Mouse (Mus musculus) brown adipose tissue, adult 24 weeks (tissue): Measurements from ENCODE around the gene Kmt5b. TPM values are rescaled to one million over a fixed set of nuclear protein-coding genes. Genes with fewer than 3 reads are reported as not detected.

ENCODE experiments used
- H3K27ac ChIP-seq: fragments of 200-500 bp; replicated peaks from 2 replicates; pipeline ENCODE4 v1.5.1; 2012; ENCODE audit warnings: low read depth, mild to moderate bottlenecking, low read length
- H3K4me1 ChIP-seq: fragments of 200-500 bp; 2 replicates; pipeline ENCODE4 v1.6.1; 2012; ENCODE audit warnings: low read length, mixed read lengths; ENCODE audit not compliant: control insufficient read depth, insufficient read depth, insufficient read length
- H3K4me3 ChIP-seq: fragments of 200-500 bp; 2 replicates; pipeline ENCODE4 v1.5.1; 2012; ENCODE audit warnings: low read depth, mild to moderate bottlenecking, low read length, moderate library complexity; ENCODE audit not compliant: insufficient read depth
- polyA plus RNA-seq: library from polyadenylated mRNA; stranded (reverse); fragments of >200 nt; gene quantifications from 2 replicates; pipeline ENCODE4 v1.2.4, GENCODE M21; 2012; ENCODE audit not compliant: missing spikeins, insufficient read depth, insufficient read length

Kmt5b gene
- polyA plus RNA-seq, 1 experiment = 20.4 TPM

DNA sequence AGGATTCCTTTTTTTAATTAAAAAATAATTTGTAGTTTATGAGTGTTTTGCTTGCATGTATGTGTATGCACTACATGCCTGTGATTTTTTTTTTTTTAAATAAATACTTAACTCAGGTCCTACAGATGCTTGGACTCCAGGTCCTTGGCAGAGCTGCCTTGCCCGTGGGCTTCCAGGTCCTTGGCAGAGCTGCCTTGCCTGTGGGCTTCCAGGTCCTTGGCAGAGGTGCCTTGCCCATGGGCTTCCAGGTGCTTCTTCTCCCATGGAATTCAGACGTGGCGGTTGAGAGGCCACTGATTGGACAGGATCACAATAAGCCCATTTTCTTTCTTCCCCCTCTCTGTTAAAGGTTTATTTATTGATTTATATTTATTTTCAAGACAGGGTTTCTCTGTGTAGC is 90.0 kb downstream of the Kmt5b start:
- H3K4me1 ChIP-seq = peaks cover 3% of the 10 kb centered on the region; the same call in 1 of the 2 replicates
- H3K27ac ChIP-seq = no peak overlapping the region

DNA sequence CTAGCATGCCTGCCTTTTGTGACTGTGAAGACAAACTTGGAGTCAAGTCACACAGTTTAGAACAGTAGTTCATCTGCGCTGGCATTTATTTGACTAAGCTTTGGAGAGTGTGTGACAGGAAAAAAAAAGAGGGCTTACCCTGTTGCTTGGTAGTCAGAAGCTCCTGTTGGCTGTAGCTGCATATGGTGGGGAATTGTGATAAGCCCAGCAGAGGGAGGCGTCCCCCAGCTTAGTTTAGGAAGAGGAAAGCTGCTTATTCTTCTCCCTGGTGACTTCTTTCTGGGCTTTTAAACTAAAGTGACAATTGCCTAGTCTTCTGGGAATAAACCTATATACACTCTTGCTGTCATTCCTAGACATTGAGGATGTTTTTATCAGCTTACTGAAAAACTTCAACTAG is 95.5 kb downstream of the Kmt5b start:
- Histone ChIP-seq H3K4me3 (no peak overlapping the region), H3K27ac (no peak overlapping the region), H3K4me1 (no peaks in the 10 kb centered on the region)

More for the DNA sequence above, 90.0 kb downstream of the Kmt5b start:
- H3K4me3 ChIP-seq = no peak overlapping the region

- no peak overlapping the region for H3K27ac ChIP-seq
- H3K4me3 ChIP-seq = no peak overlapping the region
- H3K4me1 ChIP-seq = no peaks in the 10 kb centered on the region
Measured at GRCm38 (mm10) chr19:3864960-3865359, 97.7 kb downstream of the Kmt5b start.

Other genes with a start within 250 kb of the Kmt5b start
- 32.4 and 45.1 TPM in 2 replicates for gene Ppp6r3, start 191.7 kb upstream of the Kmt5b start, polyA plus RNA-seq
- gene Lrp5, start 80.9 kb upstream of the Kmt5b start, polyA plus RNA-seq = 13.2 TPM in 2 replicates
- gene 1810055G02Rik, start 59.1 kb upstream of the Kmt5b start, polyA plus RNA-seq = 5.3 and 6.6 TPM in 2 replicates
- 6.9 and 11.2 TPM in 2 replicates for gene Chka, start 84.4 kb downstream of the Kmt5b start, polyA plus RNA-seq
- 5.3 and 7.7 TPM in 2 replicates for gene Tcirg1, start 139.7 kb downstream of the Kmt5b start, polyA plus RNA-seq
- 1,010 and 1,143 TPM in 2 replicates for gene Ndufs8, start 145.4 kb downstream of the Kmt5b start, polyA plus RNA-seq
- gene Aldh3b1, start 162.4 kb downstream of the Kmt5b start, polyA plus RNA-seq = 1.8 and 2.2 TPM in 2 replicates
- 25.3 and 25.4 TPM in 2 replicates for gene Unc93b1, start 167.8 kb downstream of the Kmt5b start, polyA plus RNA-seq
- not detected in 2 replicates for gene Aldh3b3, start 191.2 kb downstream of the Kmt5b start, polyA plus RNA-seq
- 6.9 and 13.4 TPM in 2 replicates for gene Aldh3b2, start 204.9 kb downstream of the Kmt5b start, polyA plus RNA-seq
- gene Acy3, start 219.1 kb downstream of the Kmt5b start, polyA plus RNA-seq = 33.3 and 40.6 TPM in 2 replicates
- gene Tbx10, start 225.3 kb downstream of the Kmt5b start, polyA plus RNA-seq = not detected in 2 replicates
- 24.5 and 49.5 TPM in 2 replicates for gene Nudt8, start 233.2 kb downstream of the Kmt5b start, polyA plus RNA-seq
- gene Gm49405, start 233.2 kb downstream of the Kmt5b start, polyA plus RNA-seq = not detected in 2 replicates
- gene Doc2g, start 235.9 kb downstream of the Kmt5b start, polyA plus RNA-seq = 1.1 and 1.8 TPM in 2 replicates
- 1,127 and 1,213 TPM in 2 replicates for gene Ndufv1, start 245.4 kb downstream of the Kmt5b start, polyA plus RNA-seq